Mouse (Mus musculus) kidney, embryonic 15.5 days (tissue): ENCODE measurements around the gene Gpr176. TPM values are rescaled to one million over a fixed set of nuclear protein-coding genes. Genes with fewer than 3 reads are reported as not detected.

Experiments
- ATAC-seq: fragments of 200-750 bp; cut with Nextera tagmentation; replicated peaks from 2 replicates; pipeline ENCODE4 v1.8.0; 2017; ENCODE audit warnings: moderate TSS enrichment; ENCODE audit not compliant: low FRiP score
- H3K27ac ChIP-seq: fragments of 300-500 bp; sonication (generic); 2 replicates; pipeline ENCODE4 v1.5.1; 2015; ENCODE audit warnings: mild to moderate bottlenecking, inconsistent platforms
- H3K27me3 ChIP-seq: fragments of 300-500 bp; sonication (generic); 2 replicates; pipeline ENCODE4 v1.6.1; 2015; ENCODE audit warnings: inconsistent platforms
- H3K36me3 ChIP-seq: fragments of 300-500 bp; sonication (generic); 2 replicates; pipeline ENCODE4 v1.6.1; 2015; ENCODE audit warnings: inconsistent platforms
- H3K4me1 ChIP-seq: fragments of 300-500 bp; sonication (generic); 2 replicates; pipeline ENCODE4 v1.6.1; 2015; ENCODE audit warnings: inconsistent platforms
- H3K4me2 ChIP-seq: fragments of 300-500 bp; sonication (generic); 2 replicates; pipeline ENCODE4 v1.6.1; 2015; ENCODE audit warnings: moderate library complexity, mild to moderate bottlenecking, inconsistent platforms
- H3K4me3 ChIP-seq: fragments of 300-500 bp; sonication (generic); replicated peaks from 2 replicates; pipeline ENCODE4 v1.5.1; 2015; ENCODE audit warnings: mild to moderate bottlenecking, inconsistent platforms
- H3K9ac ChIP-seq: fragments of 300-500 bp; sonication (generic); 2 replicates; pipeline ENCODE4 v1.6.1; 2015; ENCODE audit warnings: mild to moderate bottlenecking, inconsistent platforms
- H3K9me3 ChIP-seq: fragments of 300-500 bp; sonication (generic); replicated peaks from 2 replicates; pipeline ENCODE4 v1.6.1; 2016; ENCODE audit warnings: inconsistent platforms
- WGBS: fragments of 180-500 bp; shearing (Covaris S2); methylation state at CpG from one replicate; pipeline ENCODE4 v1.1.7; 2015; ENCODE audit warnings: mixed read lengths; 5-methylcytosine and 5-hydroxymethylcytosine counted together
- polyA plus RNA-seq: library from polyadenylated mRNA; unstranded; fragments of >200 nt; fragmentation: Nextera tagmentation; extraction: Ambion mirVana; gene quantifications from 2 replicates; pipeline ENCODE4 v1.2.1, GENCODE M21; 2015

The Gpr176 gene
- polyA plus RNA-seq, 1 experiment from 2014 or later, result 1.4 TPM

DNA sequence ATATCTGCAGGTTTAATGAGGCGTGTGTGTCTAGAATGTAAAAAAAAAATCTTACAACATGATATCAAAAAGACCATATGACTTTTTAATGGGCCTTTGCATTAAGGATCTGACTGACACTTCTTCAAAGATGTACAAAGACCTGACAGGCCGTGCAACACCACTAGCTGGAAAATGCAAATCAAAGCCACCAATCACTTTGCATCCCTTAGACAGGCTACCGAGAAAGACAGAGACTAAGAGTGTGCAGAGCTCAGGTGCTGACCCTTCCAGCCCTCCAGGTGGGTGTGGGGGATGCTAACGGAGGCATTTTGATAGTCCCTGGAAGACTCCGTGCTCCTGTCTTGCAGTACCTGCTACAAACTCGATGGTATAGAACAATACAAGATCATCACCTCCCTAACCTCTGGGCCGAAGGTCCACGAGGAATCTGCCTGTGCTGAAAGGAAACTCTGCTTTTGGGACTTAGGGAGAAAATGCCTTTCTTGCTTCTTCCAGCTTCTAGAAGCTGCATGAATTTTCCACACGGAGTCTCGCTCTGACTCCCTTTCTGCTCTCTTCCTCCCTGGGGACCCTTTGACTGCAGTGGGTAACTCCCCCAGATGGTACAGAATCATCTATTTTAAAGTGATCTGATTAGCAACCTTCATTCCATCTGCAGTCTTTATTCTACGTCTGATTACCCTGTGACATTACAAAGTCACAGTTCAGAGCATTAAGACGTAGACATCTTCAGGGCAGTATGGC, 57.4 kb downstream of the Gpr176 start:
- no peaks in the 10 kb centered on the region for H3K27me3 ChIP-seq
- no peaks in the 10 kb centered on the region for H3K9me3 ChIP-seq
- no peak overlapping the region for H3K4me2 ChIP-seq
- no peaks in the 10 kb centered on the region for H3K36me3 ChIP-seq
- no peak overlapping the region for H3K4me3 ChIP-seq
- H3K4me1 ChIP-seq, result no peaks in the 10 kb centered on the region
- H3K9ac ChIP-seq, result no peak overlapping the region
- no peak overlapping the region for H3K27ac ChIP-seq
- no peak for ATAC-seq
- 70% methylated on average over 12 of the region's 12 CpGs for WGBS

DNA sequence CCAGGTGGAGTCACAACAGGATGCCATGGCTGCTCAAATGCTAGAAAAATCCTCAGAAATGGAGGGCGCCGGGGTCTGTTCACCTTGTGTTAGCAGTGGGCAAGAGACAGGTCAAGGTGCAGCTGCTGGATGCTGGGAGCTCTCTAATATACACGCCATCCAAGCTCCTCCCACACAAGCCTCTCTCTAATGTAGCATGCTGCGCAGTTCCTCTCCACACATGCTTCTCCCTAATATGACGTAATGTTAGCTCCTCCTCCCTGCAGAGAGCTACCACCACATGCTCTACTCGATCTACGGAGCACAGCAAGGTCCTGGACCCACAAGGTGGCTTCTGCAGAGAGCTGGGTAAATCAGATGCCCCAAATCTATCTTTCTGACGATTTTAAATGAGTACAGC, 65.7 kb downstream of the Gpr176 start:
- 62% methylated on average over 8 of the region's 8 CpGs for WGBS
- no peaks in the 10 kb centered on the region for H3K9me3 ChIP-seq
- no peak overlapping the region for H3K4me2 ChIP-seq
- no peak overlapping the region for H3K27ac ChIP-seq
- no peak for ATAC-seq
- H3K36me3 ChIP-seq, result no peaks in the 10 kb centered on the region
- no peaks in the 10 kb centered on the region for H3K27me3 ChIP-seq
- peaks cover 6% of the 10 kb centered on the region; the same call in 1 of the 2 replicates for H3K4me1 ChIP-seq
- no peak overlapping the region for H3K9ac ChIP-seq
- no peak overlapping the region for H3K4me3 ChIP-seq

GRCm38 (mm10) chr2:118306966-118307365, 66.3 kb downstream of the Gpr176 start:
- no peak overlapping the region for H3K27ac ChIP-seq
- no peaks in the 10 kb centered on the region for H3K36me3 ChIP-seq
- H3K9ac ChIP-seq, result no peak overlapping the region
- ATAC-seq, result no peak
- WGBS, result 79% methylated on average over 2 of the region's 2 CpGs
- no peaks in the 10 kb centered on the region for H3K27me3 ChIP-seq
- no peak overlapping the region for H3K4me3 ChIP-seq
- H3K4me2 ChIP-seq, result no peak overlapping the region
- no peaks in the 10 kb centered on the region for H3K9me3 ChIP-seq
- H3K4me1 ChIP-seq, result peaks cover 6% of the 10 kb centered on the region; the same call in 1 of the 2 replicates

GRCm38 (mm10) chr2:118306522-118306895, 66.7 kb downstream of the Gpr176 start:
- ATAC-seq, result no peak
- WGBS, result 21% methylated on average over 3 of the region's 3 CpGs
- Histone ChIP-seq H3K9ac (no peak overlapping the region), H3K4me3 (no peak overlapping the region), H3K27me3 (no peaks in the 10 kb centered on the region), H3K36me3 (no peaks in the 10 kb centered on the region), H3K9me3 (no peaks in the 10 kb centered on the region), H3K4me2 (no peak overlapping the region), H3K4me1 (peaks cover 6% of the 10 kb centered on the region; the same call in 1 of the 2 replicates), H3K27ac (no peak overlapping the region)

GRCm38 (mm10) chr2:118305827-118306521, 67.2 kb downstream of the Gpr176 start:
- Histone ChIP-seq H3K4me3 (no peak overlapping the region), H3K9me3 (no peaks in the 10 kb centered on the region), H3K9ac (no peak overlapping the region), H3K4me1 (peaks cover 6% of the 10 kb centered on the region; the same call in 1 of the 2 replicates), H3K27me3 (no peaks in the 10 kb centered on the region), H3K27ac (no peak overlapping the region), H3K36me3 (no peaks in the 10 kb centered on the region), H3K4me2 (no peak overlapping the region)
- ATAC-seq, result no peak
- WGBS, result 57% methylated on average over 7 of the region's 7 CpGs

DNA sequence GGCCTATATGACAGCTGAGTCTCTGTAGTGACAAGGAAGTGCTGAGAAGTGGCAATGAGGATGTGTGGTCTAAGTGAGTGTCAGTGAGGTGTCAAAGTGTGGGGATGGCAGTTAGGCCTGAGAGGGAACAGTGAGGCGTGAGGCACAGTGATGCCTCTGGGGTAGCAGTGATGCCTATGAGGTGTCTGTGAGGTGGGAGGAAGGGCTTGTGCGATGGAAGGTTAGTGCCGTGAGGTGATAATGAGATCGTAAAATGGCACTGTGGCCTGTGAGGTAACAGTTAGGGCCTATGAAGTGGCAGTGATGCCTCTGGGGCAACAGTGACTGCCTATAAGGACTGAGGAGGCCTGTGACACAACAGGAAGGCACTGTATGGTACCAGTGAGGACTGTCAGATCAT, 69.8 kb downstream of the Gpr176 start:
- WGBS, result 45% methylated on average over 4 of the region's 4 CpGs
- no peaks in the 10 kb centered on the region for H3K9me3 ChIP-seq

GRCm38 (mm10) chr2:118301656-118302055, 71.6 kb downstream of the Gpr176 start:
- WGBS, result 88% methylated on average over 2 of the region's 2 CpGs
- Histone ChIP-seq H3K27ac (no peak overlapping the region), H3K9me3 (no peaks in the 10 kb centered on the region), H3K4me3 (no peak overlapping the region), H3K4me1 (peaks cover 6% of the 10 kb centered on the region; the same call in 1 of the 2 replicates), H3K9ac (no peak overlapping the region), H3K36me3 (no peaks in the 10 kb centered on the region), H3K4me2 (no peak overlapping the region), H3K27me3 (no peaks in the 10 kb centered on the region)
- no peak for ATAC-seq

More for the DNA sequence above, 69.8 kb downstream of the Gpr176 start:
- H3K27ac ChIP-seq, result no peak overlapping the region
- H3K4me2 ChIP-seq, result no peak overlapping the region
- no peak overlapping the region for H3K9ac ChIP-seq
- H3K4me3 ChIP-seq, result no peak overlapping the region
- ATAC-seq, result no peak
- H3K27me3 ChIP-seq, result no peaks in the 10 kb centered on the region
- H3K4me1 ChIP-seq, result peaks cover 6% of the 10 kb centered on the region; the same call in 1 of the 2 replicates
- H3K36me3 ChIP-seq, result no peaks in the 10 kb centered on the region

DNA sequence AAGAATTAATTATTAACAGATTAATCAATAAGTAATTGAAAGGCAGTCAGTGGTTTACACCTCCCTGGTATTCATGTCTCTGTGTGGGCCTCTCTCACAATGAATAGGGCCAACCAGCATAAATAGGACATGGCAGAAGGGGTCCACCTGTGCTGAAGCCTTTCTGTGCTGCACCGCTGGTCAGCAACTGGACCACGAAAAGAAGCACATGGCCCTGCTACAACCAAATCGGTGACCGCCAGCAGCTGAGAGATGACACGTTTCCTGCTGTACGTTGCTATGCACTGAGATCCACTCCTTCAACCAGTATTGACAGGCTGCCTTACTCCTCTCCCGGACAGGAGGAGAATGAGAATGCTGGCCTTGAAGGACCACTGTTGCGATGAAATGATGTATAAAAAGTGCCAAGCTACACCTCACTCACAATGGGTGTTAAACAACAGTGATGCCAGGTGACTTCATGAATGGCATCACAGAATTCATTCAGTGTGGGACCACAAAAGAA, 72.1 kb downstream of the Gpr176 start:
- no peaks in the 10 kb centered on the region for H3K27me3 ChIP-seq
- no peak for ATAC-seq

DNA sequence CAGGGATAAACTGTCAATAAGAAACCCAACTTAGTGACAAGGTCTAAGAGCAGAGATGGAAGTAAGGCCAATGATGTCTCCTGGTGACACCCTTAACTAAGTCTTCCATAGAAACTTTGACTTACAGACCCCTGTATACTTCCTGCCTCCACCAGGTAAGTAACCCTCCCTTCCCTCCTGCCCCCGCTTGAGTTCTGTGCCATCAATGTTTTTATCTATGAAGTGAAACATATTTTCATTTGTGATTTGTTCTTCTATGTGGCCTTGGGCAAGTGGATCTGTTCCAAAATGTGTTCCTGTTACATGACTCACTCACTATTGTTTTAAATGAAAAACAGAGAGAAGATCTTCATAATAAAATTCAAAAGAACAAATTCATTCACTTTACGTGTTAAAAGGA, 73.2 kb downstream of the Gpr176 start:
- no peak overlapping the region for H3K27ac ChIP-seq

More for the DNA sequence above, 72.1 kb downstream of the Gpr176 start:
- H3K4me1 ChIP-seq, result 0 out of 2 replicates have a peak, but pooled peaks cover 1% of the 10 kb centered on the region
- H3K27ac ChIP-seq, result no peak overlapping the region
- no peaks in the 10 kb centered on the region for H3K36me3 ChIP-seq
- H3K4me2 ChIP-seq, result no peak overlapping the region
- no peak overlapping the region for H3K4me3 ChIP-seq
- whole genome bisulfite sequencing, result 61% methylated on average over 8 of the region's 8 CpGs
- H3K9me3 ChIP-seq, result no peaks in the 10 kb centered on the region
- no peak overlapping the region for H3K9ac ChIP-seq

GRCm38 (mm10) chr2:118298601-118299000, 74.6 kb downstream of the Gpr176 start:
- Histone ChIP-seq H3K9me3 (no peaks in the 10 kb centered on the region), H3K27ac (no peak overlapping the region), H3K4me3 (no peak overlapping the region), H3K4me1 (no peaks in the 10 kb centered on the region), H3K4me2 (no peak overlapping the region), H3K36me3 (no peaks in the 10 kb centered on the region), H3K27me3 (no peaks in the 10 kb centered on the region), H3K9ac (no peak overlapping the region)
- WGBS, result 75% methylated on average over 4 of the region's 4 CpGs
- no peak for ATAC-seq

More for the DNA sequence above, 73.2 kb downstream of the Gpr176 start:
- Histone ChIP-seq H3K9me3 (no peaks in the 10 kb centered on the region), H3K4me1 (no peaks in the 10 kb centered on the region), H3K9ac (no peak overlapping the region), H3K27me3 (no peaks in the 10 kb centered on the region), H3K4me3 (no peak overlapping the region), H3K4me2 (no peak overlapping the region), H3K36me3 (no peaks in the 10 kb centered on the region)
- WGBS, result 86% methylated on average over 2 of the region's 2 CpGs
- ATAC-seq, result no peak

DNA sequence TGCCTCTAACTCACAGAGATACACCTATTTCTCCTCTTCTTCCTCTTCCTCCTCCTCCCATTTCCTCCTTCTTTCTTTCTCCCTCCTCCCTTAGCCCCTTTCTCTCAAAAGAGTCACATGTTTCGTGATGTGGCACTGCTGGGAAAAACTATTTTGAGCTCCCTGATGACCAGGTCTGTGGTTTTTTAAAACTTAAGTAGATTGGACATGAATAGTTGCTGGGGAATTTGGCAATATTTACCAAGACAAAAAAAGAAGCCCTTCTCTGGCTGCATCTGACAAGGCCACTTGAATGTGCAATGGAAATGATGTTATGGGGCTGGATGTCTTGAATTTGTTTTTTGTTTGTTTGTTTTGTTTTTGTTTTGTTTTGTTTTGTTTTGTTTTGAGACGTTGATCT, 75.3 kb downstream of the Gpr176 start:
- no peak overlapping the region for H3K27ac ChIP-seq
- no peak overlapping the region for H3K4me2 ChIP-seq
- no peaks in the 10 kb centered on the region for H3K36me3 ChIP-seq
- 76% methylated on average over 2 of the region's 2 CpGs for WGBS
- H3K9me3 ChIP-seq, result no peaks in the 10 kb centered on the region
- H3K4me3 ChIP-seq, result no peak overlapping the region
- H3K9ac ChIP-seq, result no peak overlapping the region
- no peaks in the 10 kb centered on the region for H3K27me3 ChIP-seq
- no peak for ATAC-seq
- no peaks in the 10 kb centered on the region for H3K4me1 ChIP-seq

DNA sequence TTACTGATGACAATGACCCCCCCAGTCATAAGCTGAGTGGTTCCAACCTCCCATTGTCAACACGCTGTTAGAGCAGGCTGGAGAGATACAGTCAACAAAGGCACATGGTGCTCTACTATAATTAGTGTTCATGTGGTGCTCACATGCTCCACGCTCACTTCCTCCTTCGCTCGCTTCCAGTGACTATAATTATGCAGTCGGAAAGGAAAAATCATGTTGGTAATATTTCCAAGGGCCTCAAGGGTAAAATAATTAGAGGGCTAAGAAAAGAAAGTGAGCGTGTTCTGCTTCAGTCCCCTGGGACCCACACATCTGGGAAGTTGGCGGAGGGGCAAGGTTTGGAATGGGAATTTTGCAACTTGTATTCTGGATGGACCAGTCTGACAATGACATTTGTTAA, 77.7 kb downstream of the Gpr176 start:
- Histone ChIP-seq H3K27me3 (no peaks in the 10 kb centered on the region), H3K9ac (no peak overlapping the region), H3K4me2 (no peak overlapping the region), H3K4me3 (no peak overlapping the region), H3K9me3 (no peaks in the 10 kb centered on the region), H3K27ac (no peak overlapping the region), H3K4me1 (no peaks in the 10 kb centered on the region), H3K36me3 (no peaks in the 10 kb centered on the region)
- ATAC-seq, result no peak
- WGBS, result 59% methylated on average over 7 of the region's 7 CpGs
